Comparison of ENCODE assay signal across 8 mouse cellular contexts in genomic region chr10:81434361-81435263, GRCm38 (mm10). TPM values are rescaled to one million over a fixed set of nuclear protein-coding genes. Genes with fewer than 3 reads are reported as not detected.
DNase-seq lines count a peak whose midpoint lies in the region; ATAC-seq and TF ChIP-seq lines count a peak whose summit lies in the region.

No protein-coding gene starts in this region.

- no peak for TF ChIP-seq EP300 in heart, postnatal 0 days (IDR thresholded peaks at IDR 0.05; ENCODE audit: low read depth)

- ATAC-seq in kidney, embryonic 16.5 days (ENCODE audit: low FRiP score, low TSS enrichment) = no peak
- no peak for ATAC-seq in heart, postnatal 0 days (ENCODE audit: insufficient read depth, low read depth)
- no peak for ATAC-seq in midbrain, embryonic 15.5 days (replicated peaks)
- ATAC-seq in monocyte, adult 5-6 weeks (replicated peaks; ENCODE audit: insufficient number of reproducible peaks, low FRiP score, low TSS enrichment, poor library complexity, severe bottlenecking) = no peak

- no peak overlapping the region for H3K9ac ChIP-seq in kidney, embryonic 16.5 days (replicated peaks; ENCODE audit: low read length)
- H3K9ac ChIP-seq in heart, postnatal 0 days (replicated peaks; ENCODE audit: low read depth, low read length) = no peak overlapping the region; the same call in 1 of the 2 replicates
- H3K9ac ChIP-seq in midbrain, embryonic 15.5 days = no peak overlapping the region

- no peak overlapping the region for H3K27ac ChIP-seq in kidney, embryonic 16.5 days (ENCODE audit: low read length)
- peak overlapping the region; percentile 76 for H3K27ac ChIP-seq in heart, postnatal 0 days (ENCODE audit: low read depth)
- 0 out of 2 replicates have a peak overlapping the region, but pooled peaks have one; percentile 31 for H3K27ac ChIP-seq in midbrain, embryonic 15.5 days

- H3K4me1 ChIP-seq in kidney, embryonic 16.5 days (ENCODE audit: insufficient read depth, low read length) = peaks cover 26% of the 10 kb centered on the region
- H3K4me1 ChIP-seq in heart, postnatal 0 days (ENCODE audit: control insufficient read depth, insufficient read depth) = peaks cover 15% of the 10 kb centered on the region
- peaks cover 30% of the 10 kb centered on the region for H3K4me1 ChIP-seq in midbrain, embryonic 15.5 days

- WGBS in kidney, embryonic 16.5 days = 63% methylated on average over 15 of the region's 15 CpGs
- 52% methylated on average over 15 of the region's 15 CpGs for WGBS in heart, postnatal 0 days
- 65% methylated on average over 15 of the region's 15 CpGs for WGBS in midbrain, embryonic 15.5 days

- no peaks in the 10 kb centered on the region for H3K36me3 ChIP-seq in kidney, embryonic 16.5 days (ENCODE audit: insufficient read depth, low read length)
- H3K36me3 ChIP-seq in heart, postnatal 0 days (replicated peaks; ENCODE audit: control insufficient read depth, insufficient read depth, low read length) = no peaks in the 10 kb centered on the region
- no peaks in the 10 kb centered on the region for H3K36me3 ChIP-seq in midbrain, embryonic 15.5 days (replicated peaks)

- H3K9me3 ChIP-seq in kidney, embryonic 16.5 days (ENCODE audit: low read length) = no peaks in the 10 kb centered on the region
- no peaks in the 10 kb centered on the region for H3K9me3 ChIP-seq in heart, postnatal 0 days (replicated peaks; ENCODE audit: control insufficient read depth, low read length)
- no peaks in the 10 kb centered on the region for H3K9me3 ChIP-seq in midbrain, embryonic 15.5 days

- H3K4me2 ChIP-seq in kidney, embryonic 16.5 days (replicated peaks; ENCODE audit: low read depth, low read length) = no peak overlapping the region
- no peak overlapping the region for H3K4me2 ChIP-seq in heart, postnatal 0 days (ENCODE audit: low read depth, low read length)
- H3K4me2 ChIP-seq in midbrain, embryonic 15.5 days = no peak overlapping the region

- H3K4me3 ChIP-seq in kidney, embryonic 16.5 days (ENCODE audit: low read length) = no peak overlapping the region
- no peak overlapping the region for H3K4me3 ChIP-seq in heart, postnatal 0 days (ENCODE audit: low read depth, low read length)
- no peak overlapping the region for H3K4me3 ChIP-seq in midbrain, embryonic 15.5 days

- DNase-seq in kidney, adult 9 months = peak; percentile 47
- peak; percentile 39 to 40 for DNase-seq in B cell, adult 2 months
- DNase-seq in adrenal gland, postnatal 4 days (ENCODE audit: low spot score in 2 of 2) = peak; percentile 2 to 3
- DNase-seq in heart, postnatal 0 days (ENCODE audit: low spot score) = no peak
- DNase-seq in gastrocnemius, postnatal 10 days = no peak

- TF ChIP-seq CTCF in heart, postnatal 0 days (IDR thresholded peaks at IDR 0.05; ENCODE audit: low read depth) = no peak

- H3K27me3 ChIP-seq in kidney, embryonic 16.5 days (ENCODE audit: insufficient read depth, low read length) = no peaks in the 10 kb centered on the region
- no peaks in the 10 kb centered on the region for H3K27me3 ChIP-seq in heart, postnatal 0 days (ENCODE audit: control insufficient read depth, insufficient read depth, low read length)
- H3K27me3 ChIP-seq in midbrain, embryonic 15.5 days (replicated peaks) = no peaks in the 10 kb centered on the region

RNA-seq across cellular contexts. Expression of gene Nfic, which starts 20.8 kb away (rescaled TPM):
- polyA plus RNA-seq in kidney, embryonic 16.5 days (2015; fragmentation: Nextera tagmentation; extraction: Ambion mirVana) = 87.8 and 92.0 TPM in 2 replicates
- total RNA-seq in adrenal gland, postnatal 4 days (2021) = 100 to 1,000 TPM; 120 to 129 TPM
- 24.6 and 47.6 TPM in 2 replicates for total RNA-seq in heart, postnatal 0 days (2014; rRNA removed; ENCODE audit: low replicate concordance)
- polyA plus RNA-seq in heart, postnatal 0 days (2015; fragmentation: Nextera tagmentation; extraction: Ambion mirVana) = 73.7 and 77.9 TPM in 2 replicates
- 18.1 and 22.8 TPM in 2 replicates for polyA plus RNA-seq in midbrain, embryonic 15.5 days (2015; fragmentation: Nextera tagmentation; extraction: Ambion mirVana)
- total RNA-seq in monocyte, adult 5-6 weeks (2017) = 4.1 to 7.6 TPM (median 5.1 TPM) in 3 replicates
- total RNA-seq in gastrocnemius, postnatal 10 days (2021) = 100 to 1,000 TPM; 329 to 332 TPM

RNA-seq across cellular contexts. Expression of gene Smim24, which starts 41.8 kb away (rescaled TPM):
- polyA plus RNA-seq in kidney, embryonic 16.5 days (2015; fragmentation: Nextera tagmentation; extraction: Ambion mirVana) = 42.7 and 44.1 TPM in 2 replicates
- 10 to 100 TPM in 1 of 2 experiments, 1 to 10 TPM in 1; 1.2 to 13.2 TPM for total RNA-seq in adrenal gland, postnatal 4 days (2021)
- 6.6 and 7.8 TPM in 2 replicates for total RNA-seq in heart, postnatal 0 days (2014; rRNA removed; ENCODE audit: low replicate concordance)
- polyA plus RNA-seq in heart, postnatal 0 days (2015; fragmentation: Nextera tagmentation; extraction: Ambion mirVana) = 3.3 and 3.8 TPM in 2 replicates
- 1.4 and 1.6 TPM in 2 replicates for polyA plus RNA-seq in midbrain, embryonic 15.5 days (2015; fragmentation: Nextera tagmentation; extraction: Ambion mirVana)
- total RNA-seq in monocyte, adult 5-6 weeks (2017) = 3.9 to 7.9 TPM (median 6.3 TPM) in 3 replicates
- total RNA-seq in gastrocnemius, postnatal 10 days (2021) = under 1 TPM in 1 of 2 experiments, not detected in 1; 0.65 TPM

RNA-seq across cellular contexts. Expression of gene Gm48552, which starts 45.8 kb away (rescaled TPM):
- 1.4 and 1.6 TPM in 2 replicates for polyA plus RNA-seq in kidney, embryonic 16.5 days (2015; fragmentation: Nextera tagmentation; extraction: Ambion mirVana)
- 1 to 10 TPM; 2.6 to 4.1 TPM for total RNA-seq in adrenal gland, postnatal 4 days (2021)
- not detected in 2 replicates for total RNA-seq in heart, postnatal 0 days (2014; rRNA removed; ENCODE audit: low replicate concordance)
- polyA plus RNA-seq in heart, postnatal 0 days (2015; fragmentation: Nextera tagmentation; extraction: Ambion mirVana) = 0.45 and 0.70 TPM in 2 replicates
- 2.7 and 3.3 TPM in 2 replicates for polyA plus RNA-seq in midbrain, embryonic 15.5 days (2015; fragmentation: Nextera tagmentation; extraction: Ambion mirVana)
- not detected in 3 replicates for total RNA-seq in monocyte, adult 5-6 weeks (2017)
- 1 to 10 TPM in 1 of 2 experiments, under 1 TPM in 1; 0.33 to 2.0 TPM for total RNA-seq in gastrocnemius, postnatal 10 days (2021)

RNA-seq across cellular contexts. Expression of gene Celf5, which starts 47.9 kb away (rescaled TPM):
- 0.29 and 0.67 TPM in 2 replicates for polyA plus RNA-seq in kidney, embryonic 16.5 days (2015; fragmentation: Nextera tagmentation; extraction: Ambion mirVana)
- total RNA-seq in adrenal gland, postnatal 4 days (2021) = 1 to 10 TPM; 3.5 to 4.2 TPM
- total RNA-seq in heart, postnatal 0 days (2014; rRNA removed; ENCODE audit: low replicate concordance) = not detected in 2 replicates
- 0.07 and 0.08 TPM in 2 replicates for polyA plus RNA-seq in heart, postnatal 0 days (2015; fragmentation: Nextera tagmentation; extraction: Ambion mirVana)
- polyA plus RNA-seq in midbrain, embryonic 15.5 days (2015; fragmentation: Nextera tagmentation; extraction: Ambion mirVana) = 106 and 109 TPM in 2 replicates
- total RNA-seq in monocyte, adult 5-6 weeks (2017) = 0.32 TPM in 1 of 3 replicates, not detected in the others
- under 1 TPM; 0.38 to 0.99 TPM for total RNA-seq in gastrocnemius, postnatal 10 days (2021)

RNA-seq across cellular contexts. Expression of gene Gm48551, which starts 50.3 kb away (rescaled TPM):
- 5.0 and 5.2 TPM in 2 replicates for polyA plus RNA-seq in kidney, embryonic 16.5 days (2015; fragmentation: Nextera tagmentation; extraction: Ambion mirVana)
- 1 to 10 TPM; 1.7 to 1.8 TPM for total RNA-seq in adrenal gland, postnatal 4 days (2021)
- total RNA-seq in heart, postnatal 0 days (2014; rRNA removed; ENCODE audit: low replicate concordance) = 0.11 TPM in 1 of 2 replicates, not detected in the other
- polyA plus RNA-seq in heart, postnatal 0 days (2015; fragmentation: Nextera tagmentation; extraction: Ambion mirVana) = 0.43 and 1.1 TPM in 2 replicates
- 8.4 and 9.3 TPM in 2 replicates for polyA plus RNA-seq in midbrain, embryonic 15.5 days (2015; fragmentation: Nextera tagmentation; extraction: Ambion mirVana)
- total RNA-seq in monocyte, adult 5-6 weeks (2017) = 2.3 to 3.7 TPM in 2 of 3 replicates, not detected in the other
- under 1 TPM; 0.40 to 0.45 TPM for total RNA-seq in gastrocnemius, postnatal 10 days (2021)

Comparison
In these comparisons a context has a peak if more than half of its experiments do, and no peak if none do; other contexts are left out.
1. DNase-seq: peak in kidney, adult 9 months (single experiment), B cell, adult 2 months (2 of 2) and adrenal gland, postnatal 4 days (2 of 2); none in heart, postnatal 0 days (single experiment) and gastrocnemius, postnatal 10 days (single experiment).